Mouse (Mus musculus) small intestine, adult 2 months (tissue): ENCODE results near the gene Rabgap1l. TPM values are rescaled to one million over a fixed set of nuclear protein-coding genes. Genes with fewer than 3 reads are reported as not detected.
"Not testable (repeated sequence)": the region's sequence is repeated elsewhere in the genome, so short reads cannot be mapped to it uniquely, and the experiment has no call there.

Experiments
- H3K27ac ChIP-seq: fragments of 200-500 bp; 2 replicates; pipeline ENCODE4 v1.5.1; 2012; ENCODE audit warnings: low read depth, low read length, control low read depth, inconsistent platforms; ENCODE audit not compliant: insufficient read depth
- H3K27me3 ChIP-seq: fragments of 200-500 bp; 2 replicates; pipeline ENCODE4 v1.6.1; 2012; ENCODE audit warnings: mild to moderate bottlenecking, moderate library complexity, low read length, inconsistent platforms; ENCODE audit not compliant: control insufficient read depth, insufficient read depth
- H3K36me3 ChIP-seq: fragments of 200-500 bp; 2 replicates; pipeline ENCODE4 v1.6.1; 2012; ENCODE audit warnings: mild to moderate bottlenecking, low read length, control low read depth, inconsistent platforms; ENCODE audit not compliant: control insufficient read depth, insufficient read depth
- H3K4me1 ChIP-seq: fragments of 200-500 bp; 2 replicates; pipeline ENCODE4 v1.6.1; 2012; ENCODE audit warnings: low read length, inconsistent platforms, mixed read lengths; ENCODE audit not compliant: control insufficient read depth, insufficient read depth, insufficient read length
- H3K4me3 ChIP-seq: fragments of 200-500 bp; 2 replicates; pipeline ENCODE4 v1.5.1; 2012; ENCODE audit warnings: low read depth, mild to moderate bottlenecking, control low read depth, inconsistent platforms, low read length, moderate library complexity
- CTCF ChIP-seq: fragments of 200-500 bp; IDR thresholded peaks from 2 replicates; pipeline ENCODE4 v1.5.1; 2012; ENCODE audit warnings: low read depth, mild to moderate bottlenecking, control low read depth, inconsistent platforms, low read length, moderate library complexity, mixed read lengths; ENCODE audit not compliant: insufficient replicate concordance, insufficient read length; ENCODE audit errors: extremely low read depth
- POLR2A ChIP-seq: fragments of 200-500 bp; IDR thresholded peaks from 2 replicates; pipeline ENCODE4 v1.6.1; 2012; ENCODE audit warnings: low read depth, mild to moderate bottlenecking, control low read depth, inconsistent platforms, low read length, moderate library complexity
- WGBS: fragments of 180-500 bp; shearing (Covaris S2); methylation state at CpG from one replicate; pipeline ENCODE4 v1.1.7; 2018; 5-methylcytosine and 5-hydroxymethylcytosine counted together
- polyA plus RNA-seq: library from polyadenylated mRNA; depleted of rRNA; stranded (reverse); fragments of >200 nt; gene quantifications from 2 replicates; pipeline ENCODE4 v1.2.3, GENCODE M21; 2012

Rabgap1l gene
- polyA plus RNA-seq, 1 experiment: 4.9 TPM

DNA sequence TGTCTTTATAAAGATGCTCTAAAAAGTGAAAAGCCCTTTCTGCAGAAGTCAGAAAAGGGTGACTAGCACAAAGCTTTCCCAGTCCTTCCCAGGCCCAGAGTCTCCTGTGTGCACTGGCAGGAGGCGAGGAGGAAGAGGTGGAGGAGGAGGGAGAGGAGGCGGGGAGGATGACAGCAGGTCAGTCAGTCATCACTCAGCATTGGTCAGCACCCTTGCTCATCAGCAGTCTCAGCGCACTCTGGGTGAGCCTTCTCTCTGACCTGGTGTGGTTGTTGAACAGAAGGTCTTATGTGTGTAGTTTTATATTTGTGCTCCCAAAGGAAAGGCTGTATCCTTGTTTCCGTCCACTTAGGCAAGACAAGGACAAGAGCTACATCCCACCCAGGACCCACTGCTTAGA is 508.8 kb downstream of the Rabgap1l start:
- 87% methylated on average over 4 of the region's 4 CpGs for WGBS

DNA sequence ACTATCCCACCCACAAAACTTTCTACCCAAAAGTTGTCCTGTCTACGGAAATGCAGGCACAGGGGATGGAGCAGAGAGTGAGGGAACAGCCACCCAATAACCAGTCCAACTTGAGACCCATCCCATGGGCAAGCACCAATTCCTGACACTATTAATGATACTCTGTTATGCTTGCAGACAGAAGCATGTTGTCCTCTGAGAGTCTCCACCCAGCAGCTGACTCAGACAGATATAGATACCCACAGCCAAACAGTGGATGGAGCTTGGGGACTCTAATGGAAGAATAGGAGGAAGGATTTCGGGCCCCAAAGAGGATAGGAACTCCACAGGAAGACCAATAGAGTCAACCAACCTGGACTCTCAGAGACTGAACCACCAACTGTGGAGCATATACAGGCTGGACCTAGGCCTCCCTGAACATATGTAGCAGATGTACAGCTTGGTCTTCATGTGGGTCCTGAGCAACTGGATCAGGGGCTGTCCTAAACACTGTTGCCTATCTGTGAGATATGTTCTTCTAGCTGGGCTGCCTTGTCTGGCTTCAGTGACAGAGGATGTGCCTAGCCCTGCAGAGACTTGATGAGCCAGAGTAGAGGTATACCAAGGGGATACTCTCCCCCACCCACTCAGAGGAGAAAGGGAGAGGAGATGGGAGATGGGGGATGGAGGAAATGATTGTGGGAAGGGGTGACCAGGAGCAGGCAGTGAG is 510.7 kb downstream of the Rabgap1l start:
- WGBS: 90% methylated on average over 2 of the region's 2 CpGs
- not testable (repeated sequence) for H3K27ac ChIP-seq

More for the DNA sequence above, 508.8 kb downstream of the Rabgap1l start:
- Histone ChIP-seq H3K27me3 (no peaks in the 10 kb centered on the region), H3K4me3 (no peak overlapping the region), H3K36me3 (no peaks in the 10 kb centered on the region), H3K27ac (no peak overlapping the region), H3K4me1 (peaks cover 4% of the 10 kb centered on the region; the same call in 1 of the 2 replicates)
- TF ChIP-seq CTCF (no peak), POLR2A (no peak)

DNA sequence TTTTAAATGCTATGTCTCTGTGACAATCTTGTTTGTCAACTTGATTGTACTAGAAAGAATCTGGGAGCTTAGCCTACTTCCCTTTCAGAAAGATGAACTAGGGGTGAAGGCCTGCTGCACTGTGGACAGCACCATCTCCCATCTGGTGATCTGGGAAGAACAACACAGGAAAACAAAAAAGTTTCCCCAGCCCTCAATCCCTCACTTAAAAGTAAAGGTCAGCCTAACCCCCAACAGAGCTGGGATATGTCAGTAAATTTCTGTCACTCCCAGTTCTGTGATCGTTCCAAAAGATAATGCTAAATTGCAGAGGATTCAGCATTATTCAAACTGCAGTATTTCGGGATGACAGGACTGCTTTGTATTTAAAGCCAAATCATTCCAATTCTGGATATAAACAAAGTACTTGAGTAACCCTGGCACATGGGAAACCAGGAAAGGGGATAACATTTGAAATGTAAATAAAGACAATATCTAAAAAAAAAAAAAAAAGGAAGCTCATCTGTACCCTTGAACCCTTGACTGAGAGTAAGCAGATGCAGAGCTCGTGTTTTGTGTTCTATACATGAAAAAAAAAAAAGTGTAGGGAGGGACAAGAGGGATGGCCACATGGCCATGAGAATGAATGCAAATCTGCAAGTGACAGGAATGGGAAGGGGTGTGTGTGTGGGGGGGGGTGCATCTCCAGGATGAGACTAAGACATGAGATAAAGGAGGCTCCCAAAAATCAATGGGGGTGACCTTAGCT is 511.5 kb downstream of the Rabgap1l start:
- H3K4me1 ChIP-seq: peaks cover 4% of the 10 kb centered on the region; the same call in 1 of the 2 replicates
- no peak overlapping the region for H3K27ac ChIP-seq
- 42% methylated on average over 3 of the region's 3 CpGs for WGBS

More for the DNA sequence above, 510.7 kb downstream of the Rabgap1l start:
- H3K27me3 ChIP-seq, H3K4me1 ChIP-seq, H3K4me3 ChIP-seq, H3K36me3 ChIP-seq: not testable (repeated sequence)

DNA sequence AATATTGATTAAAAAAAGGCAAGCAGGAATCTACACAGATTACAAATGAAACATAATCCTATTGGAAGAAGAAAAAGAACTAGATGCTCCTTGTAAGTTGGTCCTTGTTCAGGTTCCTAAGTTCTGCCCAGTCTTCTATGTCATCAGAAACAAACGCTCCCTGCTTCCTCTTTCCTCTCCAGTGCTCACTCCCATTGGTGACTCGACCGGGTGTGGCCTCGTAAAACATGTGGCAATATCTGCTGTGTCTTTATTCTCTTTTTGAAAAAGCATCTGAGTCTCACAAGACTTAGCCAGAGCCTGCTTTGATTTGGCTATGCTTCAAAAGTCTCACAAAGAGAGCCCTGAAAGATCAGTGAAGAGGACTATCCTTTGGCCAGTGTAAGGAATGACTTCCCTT is 512.4 kb downstream of the Rabgap1l start:
- Histone ChIP-seq H3K4me3 (no peak overlapping the region), H3K27ac (no peak overlapping the region), H3K27me3 (no peaks in the 10 kb centered on the region), H3K36me3 (no peaks in the 10 kb centered on the region), H3K4me1 (peaks cover 4% of the 10 kb centered on the region; the same call in 1 of the 2 replicates)
- TF ChIP-seq CTCF (no peak), POLR2A (no peak)
- WGBS: 21% methylated on average over 4 of the region's 4 CpGs

More for the DNA sequence above, 511.5 kb downstream of the Rabgap1l start:
- Histone ChIP-seq H3K36me3 (no peaks in the 10 kb centered on the region), H3K27me3 (no peaks in the 10 kb centered on the region), H3K4me3 (no peak overlapping the region)
- TF ChIP-seq POLR2A (no peak), CTCF (no peak)

DNA sequence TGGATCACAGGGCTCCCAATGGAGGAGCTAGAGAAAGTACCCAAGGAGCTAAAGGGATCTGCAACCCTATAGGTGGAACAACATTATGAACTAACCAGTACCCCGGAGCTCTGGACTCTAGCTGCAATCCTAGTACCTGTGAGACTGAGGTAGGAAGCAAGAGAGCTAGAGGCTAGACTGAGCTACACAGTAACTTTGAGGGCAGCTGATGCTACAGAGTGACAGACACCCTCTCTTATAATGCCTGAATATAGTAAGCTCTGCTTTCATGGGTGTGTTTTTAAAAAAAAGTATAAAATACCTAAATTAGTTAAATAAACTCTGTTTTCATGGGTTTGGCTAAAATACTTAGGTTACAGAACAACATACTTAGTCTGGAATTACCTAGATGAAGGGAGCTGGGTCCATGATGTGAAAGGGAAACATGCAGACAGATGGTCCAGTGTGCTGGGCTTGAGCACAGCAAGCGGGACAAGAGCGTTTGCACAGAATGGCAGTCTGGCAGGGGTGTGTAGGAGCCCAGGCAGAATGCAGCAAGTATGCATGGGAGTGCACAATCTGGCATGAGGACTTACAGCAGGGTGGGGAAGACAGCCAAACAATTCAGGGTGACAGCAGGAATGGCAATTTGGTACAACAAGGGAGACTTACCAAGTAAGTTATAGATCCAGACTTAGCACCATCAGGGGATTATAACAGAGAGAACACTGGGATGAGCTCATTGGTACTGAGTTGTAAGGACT is 514.9 kb downstream of the Rabgap1l start:
- Histone ChIP-seq H3K27ac (no peak overlapping the region), H3K36me3 (no peaks in the 10 kb centered on the region), H3K4me1 (peaks cover 4% of the 10 kb centered on the region; the same call in 1 of the 2 replicates), H3K4me3 (no peak overlapping the region), H3K27me3 (no peaks in the 10 kb centered on the region)
- TF ChIP-seq POLR2A (no peak), CTCF (no peak)
- 93% methylated on average over 3 of the region's 3 CpGs for WGBS

DNA sequence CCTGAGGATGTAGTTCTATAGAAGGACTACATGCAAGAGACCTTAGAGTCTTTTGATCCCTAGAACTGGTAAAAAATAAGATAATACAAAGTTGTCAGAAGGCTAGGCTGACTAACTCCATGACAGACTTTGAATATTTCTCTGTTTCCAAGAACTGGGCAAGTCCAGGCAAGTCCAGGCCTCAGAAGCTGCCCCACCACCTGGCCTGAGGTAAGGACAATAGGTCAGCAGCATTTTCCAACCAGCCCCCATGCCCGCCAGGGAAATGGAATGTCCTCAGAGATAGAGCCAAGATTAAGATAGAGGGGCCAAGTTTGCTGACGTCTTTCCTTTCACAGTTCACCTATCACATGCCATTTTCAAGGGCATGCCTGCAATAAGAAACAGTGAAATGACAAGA is 517.8 kb downstream of the Rabgap1l start:
- Histone ChIP-seq H3K4me3 (no peak overlapping the region), H3K4me1 (peaks cover 4% of the 10 kb centered on the region; the same call in 1 of the 2 replicates), H3K27me3 (no peaks in the 10 kb centered on the region), H3K27ac (no peak overlapping the region), H3K36me3 (no peaks in the 10 kb centered on the region)
- TF ChIP-seq POLR2A (no peak), CTCF (no peak)
- 77% methylated on average over 2 of the region's 2 CpGs for WGBS

DNA sequence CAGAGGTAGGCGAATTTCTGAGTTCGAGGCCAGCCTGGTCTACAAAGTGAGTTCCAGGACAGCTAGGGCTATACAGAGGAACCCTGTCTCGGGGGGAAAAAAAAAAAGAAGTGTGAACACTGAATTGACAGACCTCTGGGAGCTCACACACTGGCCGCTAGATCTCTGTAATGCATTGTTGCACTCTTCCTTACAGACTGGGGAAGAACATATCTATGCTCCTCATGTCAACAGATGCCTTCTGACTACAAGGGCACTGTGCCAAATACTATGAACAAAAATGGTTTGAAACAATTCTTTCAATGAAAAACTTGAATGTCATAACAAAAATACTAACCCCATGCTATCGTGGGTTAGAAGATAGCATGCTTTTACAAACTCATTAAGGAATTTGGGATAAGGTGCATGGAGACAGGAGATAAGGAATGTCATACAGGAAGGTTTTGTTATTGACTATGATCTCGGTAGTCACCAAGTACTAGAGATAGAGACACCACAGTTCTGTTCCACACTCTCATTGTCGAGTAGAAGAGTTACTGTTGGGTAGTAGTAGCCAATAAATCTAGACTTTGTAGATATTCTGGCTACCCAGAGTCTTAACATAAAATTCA is 519.8 kb downstream of the Rabgap1l start:
- Histone ChIP-seq H3K36me3 (no peaks in the 10 kb centered on the region), H3K27me3 (no peaks in the 10 kb centered on the region), H3K4me3 (no peak overlapping the region), H3K4me1 (no peaks in the 10 kb centered on the region), H3K27ac (no peak overlapping the region)
- TF ChIP-seq POLR2A: no peak
- no peak for TF ChIP-seq CTCF
- 84% methylated on average over 7 of the region's 7 CpGs for WGBS
